Mouse (Mus musculus) megakaryocyte, embryonic 14.5 days (primary cell): Measurements from ENCODE around the gene Zcchc8.

ENCODE experiments used
- FLI1 ChIP-seq: IDR thresholded peaks from 2 replicates; pipeline ENCODE4 v1.6.1; 2012; ENCODE audit warnings: low read length, inconsistent platforms, mixed read lengths
- GATA1 ChIP-seq: IDR thresholded peaks from 3 replicates; pipeline ENCODE4 v1.6.1; 2012; ENCODE audit warnings: mixed read lengths, low read length, inconsistent platforms, borderline replicate concordance

GRCm38 (mm10) chr5:123694468-123694867 lies 26.4 kb downstream of the Zcchc8 start:
- TF ChIP-seq FLI1 (no peak), GATA1 (no peak)
